Mouse (Mus musculus): Measurements from ENCODE around the gene Zfyve28. TPM values are rescaled to one million over a fixed set of nuclear protein-coding genes. Genes with fewer than 3 reads are reported as not detected.

The Zfyve28 gene
- 3.0 and 12.3 TPM in 2 replicates for polyA plus RNA-seq (2012; ENCODE audit: low replicate concordance)

GRCm38 (mm10) chr5:34288154-34288716, at the start of gene Zfyve28, which contains the start of gene Cfap99:
Zfyve28 (minus strand) TSS chr5:34288449.
Cfap99 (plus strand) TSS chr5:34288600.

GRCm38 (mm10) chr5:34336097-34336774, 48.0 kb upstream of the Zfyve28 start, which contains the start of gene Rnf4:
Rnf4 (plus strand) TSS chr5:34336289.

GRCm38 (mm10) chr5:34187601-34188316, 100.5 kb downstream of the Zfyve28 start, which contains the start of gene Mxd4:
Mxd4 (minus strand) TSS chr5:34187720.

GRCm38 (mm10) chr5:34168950-34169891, 119.0 kb downstream of the Zfyve28 start, which contains the start of the genes Poln and Haus3:
Poln (minus strand) TSS chr5:34169448.
Haus3 (minus strand) TSS chr5:34169527.

Other genes starting within 250 kb of the Zfyve28 start
- gene Poln, start 119.0 kb downstream of the Zfyve28 start, polyA plus RNA-seq (2012; ENCODE audit: low replicate concordance) = 0.08 and 0.09 TPM in 2 replicates
- gene Haus3, start 118.9 kb downstream of the Zfyve28 start, polyA plus RNA-seq (2012; ENCODE audit: low replicate concordance) = 1.8 and 3.4 TPM in 2 replicates
- gene Mxd4, start 100.7 kb downstream of the Zfyve28 start, polyA plus RNA-seq (2012; ENCODE audit: low replicate concordance) = 141 and 151 TPM in 2 replicates
- gene Cfap99, start 151 bp upstream of the Zfyve28 start, polyA plus RNA-seq (2012; ENCODE audit: low replicate concordance) = 0.12 TPM in 1 of 2 replicates, not detected in the other
- 11.1 and 22.1 TPM in 2 replicates for gene Rnf4, start 47.8 kb upstream of the Zfyve28 start, polyA plus RNA-seq (2012; ENCODE audit: low replicate concordance)
- gene Fam193a, start 81.5 kb upstream of the Zfyve28 start, polyA plus RNA-seq (2012; ENCODE audit: low replicate concordance) = 21.4 and 25.8 TPM in 2 replicates
- 9.3 and 14.2 TPM in 2 replicates for gene Tnip2, start 225.5 kb upstream of the Zfyve28 start, polyA plus RNA-seq (2012; ENCODE audit: low replicate concordance)
- gene Sh3bp2, start 237.4 kb upstream of the Zfyve28 start, polyA plus RNA-seq (2012; ENCODE audit: low replicate concordance) = 90.1 and 98.1 TPM in 2 replicates

Measured in hematopoietic multipotent progenitor cell, adult 10-12 weeks (in vitro differentiated cells).